Mouse (Mus musculus): ENCODE results near the gene Slc39a7. TPM values are rescaled to one million over a fixed set of nuclear protein-coding genes. Genes with fewer than 3 reads are reported as not detected.

Slc39a7 gene
- polyA plus RNA-seq, 1 experiment from 2014 or later, result 53.2 TPM

- WGBS, result 53% methylated on average over 3 of the region's 3 CpGs
- no peak overlapping the region for H3K27ac ChIP-seq (replicated peaks in 1 of 2; ENCODE audit: control insufficient read depth in 1 of 2, insufficient read depth in 1 of 2, low read depth in 2 of 2, low read length in 2 of 2)
- H3K9me3 ChIP-seq (ENCODE audit: control insufficient read depth, low read length), result 0 out of 2 replicates have a peak, but pooled peaks cover 3% of the 10 kb centered on the region
- no peaks in the 10 kb centered on the region for H3K36me3 ChIP-seq (ENCODE audit: control insufficient read depth, insufficient read depth, low read length)
- no peak for ATAC-seq (ENCODE audit: insufficient number of reproducible peaks, insufficient read depth, low FRiP score, low read depth)
- H3K4me2 ChIP-seq (ENCODE audit: low read length), result no peak overlapping the region
- no peak overlapping the region for H3K9ac ChIP-seq (ENCODE audit: low read length)
- H3K4me1 ChIP-seq (ENCODE audit: control insufficient read depth in 2 of 2, insufficient read depth in 2 of 2, low read length in 2 of 2), result no peaks in the 10 kb centered on the region
- H3K27me3 ChIP-seq (ENCODE audit: control insufficient read depth, insufficient read depth, low read length), result peaks cover 2% of the 10 kb centered on the region; the same call in 1 of the 2 replicates
- H3K4me3 ChIP-seq (ENCODE audit: control insufficient read depth in 1 of 2, insufficient read depth in 1 of 2, low read depth in 1 of 2, low read length in 2 of 2), result no peak overlapping the region
These were observed 37.4 kb upstream of the Slc39a7 start for GRCm38 (mm10) chr17:34068864-34069263.

DNA sequence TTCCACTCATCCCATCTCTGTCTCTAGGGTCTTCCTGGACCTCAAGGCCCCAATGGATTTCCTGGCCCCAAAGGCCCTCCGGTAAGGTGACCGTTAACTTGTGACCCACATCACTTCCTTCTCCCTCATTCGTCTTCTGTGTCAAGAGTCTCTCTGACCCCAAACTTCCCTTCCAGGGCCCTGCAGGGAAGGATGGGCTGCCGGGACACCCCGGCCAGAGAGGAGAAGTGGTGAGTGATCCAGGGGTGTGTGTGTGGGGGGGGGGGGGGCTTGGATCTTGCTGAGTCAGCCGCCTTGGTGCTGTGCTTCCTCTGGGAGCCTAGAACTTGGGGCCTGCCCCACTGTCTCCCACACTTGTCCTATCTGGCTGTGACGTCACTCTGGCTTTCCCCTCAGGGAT, 25.7 kb upstream of the Slc39a7 start:
- ATAC-seq (ENCODE audit: insufficient number of reproducible peaks, insufficient read depth, low FRiP score, low read depth), result no peak
- no peaks in the 10 kb centered on the region for H3K9me3 ChIP-seq (ENCODE audit: control insufficient read depth, low read length)
- H3K36me3 ChIP-seq (ENCODE audit: control insufficient read depth, insufficient read depth, low read length), result no peaks in the 10 kb centered on the region
- no peaks in the 10 kb centered on the region for H3K4me1 ChIP-seq (ENCODE audit: control insufficient read depth in 2 of 2, insufficient read depth in 2 of 2, low read length in 2 of 2)
- 66% methylated on average over 7 of the region's 7 CpGs for WGBS
- no peak overlapping the region for H3K4me3 ChIP-seq (ENCODE audit: control insufficient read depth in 1 of 2, insufficient read depth in 1 of 2, low read depth in 1 of 2, low read length in 2 of 2)
- no peaks in the 10 kb centered on the region for H3K27me3 ChIP-seq (ENCODE audit: control insufficient read depth, insufficient read depth, low read length)
- H3K9ac ChIP-seq (ENCODE audit: low read length), result no peak overlapping the region
- no peak overlapping the region for H3K4me2 ChIP-seq (ENCODE audit: low read length)
- no peak overlapping the region for H3K27ac ChIP-seq (replicated peaks in 1 of 2; ENCODE audit: control insufficient read depth in 1 of 2, insufficient read depth in 1 of 2, low read depth in 2 of 2, low read length in 2 of 2)

GRCm38 (mm10) chr17:34047404-34048050, 16.0 kb upstream of the Slc39a7 start:
- Histone ChIP-seq H3K9ac (ENCODE audit: low read length) (no peak overlapping the region), H3K4me3 (ENCODE audit: control insufficient read depth in 1 of 2, insufficient read depth in 1 of 2, low read depth in 1 of 2, low read length in 2 of 2) (no peak overlapping the region), H3K27me3 (ENCODE audit: control insufficient read depth, insufficient read depth, low read length) (peaks cover 2% of the 10 kb centered on the region), H3K9me3 (ENCODE audit: control insufficient read depth, low read length) (peaks cover 5% of the 10 kb centered on the region; the same call in 1 of the 2 replicates), H3K27ac (replicated peaks in 1 of 2; ENCODE audit: control insufficient read depth in 1 of 2, insufficient read depth in 1 of 2, low read depth in 2 of 2, low read length in 2 of 2) (no peak overlapping the region), H3K4me2 (ENCODE audit: low read length) (no peak overlapping the region), H3K36me3 (ENCODE audit: control insufficient read depth, insufficient read depth, low read length) (no peaks in the 10 kb centered on the region), H3K4me1 (ENCODE audit: control insufficient read depth in 2 of 2, insufficient read depth in 2 of 2, low read length in 2 of 2) (no peaks in the 10 kb centered on the region)
- no peak for ATAC-seq (ENCODE audit: insufficient number of reproducible peaks, insufficient read depth, low FRiP score, low read depth)
- 86% methylated on average over 5 of the region's 5 CpGs for WGBS

GRCm38 (mm10) chr17:34045941-34046340, 14.5 kb upstream of the Slc39a7 start:
- Histone ChIP-seq H3K4me2 (ENCODE audit: low read length) (no peak overlapping the region), H3K9me3 (ENCODE audit: control insufficient read depth, low read length) (peaks cover 5% of the 10 kb centered on the region; the same call in 1 of the 2 replicates), H3K4me3 (ENCODE audit: control insufficient read depth in 1 of 2, insufficient read depth in 1 of 2, low read depth in 1 of 2, low read length in 2 of 2) (no peak overlapping the region), H3K27ac (replicated peaks in 1 of 2; ENCODE audit: control insufficient read depth in 1 of 2, insufficient read depth in 1 of 2, low read depth in 2 of 2, low read length in 2 of 2) (no peak overlapping the region), H3K27me3 (ENCODE audit: control insufficient read depth, insufficient read depth, low read length) (peaks cover 18% of the 10 kb centered on the region), H3K4me1 (ENCODE audit: control insufficient read depth in 2 of 2, insufficient read depth in 2 of 2, low read length in 2 of 2) (no peaks in the 10 kb centered on the region), H3K9ac (ENCODE audit: low read length) (no peak overlapping the region), H3K36me3 (ENCODE audit: control insufficient read depth, insufficient read depth, low read length) (no peaks in the 10 kb centered on the region)
- no peak for ATAC-seq (ENCODE audit: insufficient number of reproducible peaks, insufficient read depth, low FRiP score, low read depth)
- 74% methylated on average over 14 of the region's 14 CpGs for WGBS

GRCm38 (mm10) chr17:34039562-34040450, 8.3 kb upstream of the Slc39a7 start:
- H3K27me3 ChIP-seq (ENCODE audit: control insufficient read depth, insufficient read depth, low read length), result peaks cover 39% of the 10 kb centered on the region
- peaks cover 31% of the 10 kb centered on the region for H3K36me3 ChIP-seq (ENCODE audit: control insufficient read depth, insufficient read depth, low read length)
- no peak overlapping the region for H3K27ac ChIP-seq (replicated peaks in 1 of 2; ENCODE audit: control insufficient read depth in 1 of 2, insufficient read depth in 1 of 2, low read depth in 2 of 2, low read length in 2 of 2)
- 20% methylated on average over 17 of the region's 17 CpGs for WGBS
- H3K4me3 ChIP-seq (ENCODE audit: control insufficient read depth in 1 of 2, insufficient read depth in 1 of 2, low read depth in 1 of 2, low read length in 2 of 2), result peak overlapping the region in 1 of 2 experiments; percentile 21; a peak in 2 of 4 replicates
- H3K9me3 ChIP-seq (ENCODE audit: control insufficient read depth, low read length), result no peaks in the 10 kb centered on the region
- ATAC-seq (ENCODE audit: insufficient number of reproducible peaks, insufficient read depth, low FRiP score, low read depth), result no peak
- peak overlapping the region; percentile 60 for H3K4me2 ChIP-seq (ENCODE audit: low read length)
- peaks cover 10 to 22% of the 10 kb centered on the region in 2 experiments for H3K4me1 ChIP-seq (ENCODE audit: control insufficient read depth in 2 of 2, insufficient read depth in 2 of 2, low read length in 2 of 2)
- 0 out of 2 replicates have a peak overlapping the region, but pooled peaks have one; percentile 22 for H3K9ac ChIP-seq (ENCODE audit: low read length)

GRCm38 (mm10) chr17:34038878-34039561, 7.5 kb upstream of the Slc39a7 start, which contains the start of gene Col11a2:
TSS of gene Col11a2 (plus strand) at chr17:34039437.
- no peak for ATAC-seq (ENCODE audit: insufficient number of reproducible peaks, insufficient read depth, low FRiP score, low read depth)
- Histone ChIP-seq H3K27me3 (ENCODE audit: control insufficient read depth, insufficient read depth, low read length) (peaks cover 39% of the 10 kb centered on the region), H3K4me3 (ENCODE audit: control insufficient read depth in 1 of 2, insufficient read depth in 1 of 2, low read depth in 1 of 2, low read length in 2 of 2) (peak within 1 kb of the TSS in 1 of 2 experiments; percentile 21; a peak in 2 of 4 replicates), H3K9ac (ENCODE audit: low read length) (peak within 1 kb of the TSS; percentile 22), H3K27ac (replicated peaks in 1 of 2; ENCODE audit: control insufficient read depth in 1 of 2, insufficient read depth in 1 of 2, low read depth in 2 of 2, low read length in 2 of 2) (no peak within 1 kb of the TSS), H3K9me3 (ENCODE audit: control insufficient read depth, low read length) (no peaks in the 10 kb centered on the region), H3K4me2 (ENCODE audit: low read length) (peak within 1 kb of the TSS; percentile 60), H3K4me1 (ENCODE audit: control insufficient read depth in 2 of 2, insufficient read depth in 2 of 2, low read length in 2 of 2) (peaks cover 10 to 25% of the 10 kb centered on the region in 2 experiments), H3K36me3 (ENCODE audit: control insufficient read depth, insufficient read depth, low read length) (peaks cover 39% of the 10 kb centered on the region)
- WGBS, result 8% methylated on average over 28 of the region's 28 CpGs

DNA sequence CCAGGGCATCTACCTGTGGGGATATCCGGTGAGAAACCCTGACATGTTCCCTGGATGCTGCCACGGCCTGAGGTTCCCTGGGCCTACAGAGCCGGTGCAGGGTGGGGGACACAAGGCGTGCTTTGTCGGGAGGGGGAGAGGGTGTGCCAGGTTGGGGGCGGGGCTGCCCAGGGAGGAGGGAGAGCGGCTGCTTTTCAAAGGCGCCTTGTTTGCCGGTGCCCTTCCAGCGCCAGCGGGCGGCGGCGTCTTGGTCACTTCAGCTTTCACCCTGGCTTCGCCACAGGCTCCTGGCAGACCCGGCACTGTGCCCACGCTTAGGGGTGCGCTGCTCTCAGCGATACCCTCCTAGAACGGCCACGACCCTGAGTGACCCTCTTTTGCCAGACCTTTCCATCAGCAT, 7.0 kb upstream of the Slc39a7 start:
- peaks cover 45% of the 10 kb centered on the region for H3K36me3 ChIP-seq (ENCODE audit: control insufficient read depth, insufficient read depth, low read length)
- H3K4me1 ChIP-seq (ENCODE audit: control insufficient read depth in 2 of 2, insufficient read depth in 2 of 2, low read length in 2 of 2), result peaks cover 10 to 25% of the 10 kb centered on the region in 2 experiments
- H3K27me3 ChIP-seq (ENCODE audit: control insufficient read depth, insufficient read depth, low read length), result peaks cover 39% of the 10 kb centered on the region
- 28% methylated on average over 16 of the region's 21 CpGs for WGBS
- H3K4me3 ChIP-seq (ENCODE audit: control insufficient read depth in 1 of 2, insufficient read depth in 1 of 2, low read depth in 1 of 2, low read length in 2 of 2), result peak overlapping the region in 1 of 2 experiments; percentile 21; a peak in 2 of 4 replicates
- H3K9ac ChIP-seq (ENCODE audit: low read length), result peak overlapping the region; percentile 21; the same call in 1 of the 2 replicates
- H3K4me2 ChIP-seq (ENCODE audit: low read length), result peak overlapping the region; percentile 60
- ATAC-seq (ENCODE audit: insufficient number of reproducible peaks, insufficient read depth, low FRiP score, low read depth), result no peak
- no peaks in the 10 kb centered on the region for H3K9me3 ChIP-seq (ENCODE audit: control insufficient read depth, low read length)
- no peak overlapping the region for H3K27ac ChIP-seq (replicated peaks in 1 of 2; ENCODE audit: control insufficient read depth in 1 of 2, insufficient read depth in 1 of 2, low read depth in 2 of 2, low read length in 2 of 2)

Data from heart, embryonic 14.5 days (tissue).